Mouse (Mus musculus): Measurements from ENCODE around the gene Tshz2.
"Not testable (repeated sequence)": the region's sequence is repeated elsewhere in the genome, so short reads cannot be mapped to it uniquely, and the experiment has no call there.

DNA sequence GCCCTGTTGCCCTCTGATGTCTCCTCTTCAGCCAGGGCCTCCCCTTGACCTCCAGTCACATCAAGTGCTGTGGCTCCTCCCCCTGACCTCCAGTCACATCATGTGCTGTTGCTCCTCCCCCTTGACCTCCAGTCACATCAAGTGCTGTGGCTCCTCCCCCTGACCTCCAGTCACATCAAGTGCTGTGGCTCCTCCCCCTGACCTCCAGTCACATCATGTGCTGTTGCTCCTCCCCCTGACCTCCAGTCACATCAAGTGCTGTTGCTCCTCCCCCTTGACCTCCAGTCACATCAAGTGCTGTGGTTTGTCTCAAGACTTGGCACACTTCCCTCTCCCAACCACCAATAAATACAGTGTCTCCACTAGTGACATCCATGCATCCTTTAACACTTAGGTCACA, 148.9 kb downstream of the Tshz2 start:
- TF ChIP-seq CTCF (IDR thresholded peaks at IDR 0.05; ENCODE audit: borderline replicate concordance, insufficient read depth, low read depth, low read length); POLR2A (IDR thresholded peaks at IDR 0.05; ENCODE audit: borderline replicate concordance, insufficient read depth, low read length): not testable (repeated sequence)
